Mouse (Mus musculus): ENCODE data around the gene 3830403N18Rik. TPM values are rescaled to one million over a fixed set of nuclear protein-coding genes. Genes with fewer than 3 reads are reported as not detected.

3830403N18Rik gene
- 1.4 TPM for polyA plus RNA-seq (2017; shearing (Covaris generic))

DNA sequence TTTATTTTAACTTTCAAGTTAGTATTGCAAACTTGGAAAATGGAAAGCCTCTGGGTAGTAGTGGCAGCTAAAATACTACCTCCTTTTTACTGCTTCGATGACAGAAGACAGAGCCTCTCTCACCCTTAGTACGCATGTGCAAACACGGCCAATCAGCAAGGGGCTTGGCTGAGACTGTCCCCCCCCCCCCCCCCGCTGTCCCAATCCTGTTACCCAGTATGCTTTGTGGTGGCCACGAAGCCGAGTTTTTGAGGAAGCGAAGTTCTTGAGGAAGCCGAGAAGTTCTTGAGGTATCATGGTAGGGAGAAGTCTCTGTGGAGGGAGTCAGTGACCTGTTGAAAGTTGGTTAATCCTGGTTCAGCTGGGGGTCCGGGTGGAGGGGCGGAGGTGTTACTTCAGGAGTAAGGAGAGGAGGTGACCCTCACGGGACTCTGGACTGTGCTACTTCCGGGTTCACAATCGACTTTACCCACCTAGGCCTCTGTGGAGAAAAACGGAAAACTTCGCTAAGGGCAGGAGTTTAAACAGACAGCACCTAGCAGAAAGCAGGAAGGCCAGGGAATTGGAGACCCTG is at the start of gene 3830403N18Rik:
Gene 3830403N18Rik (plus strand): TSS at position 237 of the 574 bp plus-strand sequence.

Other genes with a start within 250 kb of the 3830403N18Rik start
- not detected for gene Gm773, start 76.3 kb downstream of the 3830403N18Rik start, polyA plus RNA-seq (2017; shearing (Covaris generic))
- gene Zfp449, start 209.8 kb downstream of the 3830403N18Rik start, polyA plus RNA-seq (2017; shearing (Covaris generic)), result 1.5 TPM
- gene Smim10l2a, start 238.0 kb downstream of the 3830403N18Rik start, polyA plus RNA-seq (2017; shearing (Covaris generic)), result 9.3 TPM

All from inflammation-experienced regulatory T-cells, adult 16 weeks (primary cell).